Mouse (Mus musculus): ENCODE results near the gene Tbc1d10c.

The Tbc1d10c gene

GRCm38 (mm10) chr19:4190831-4191334 lies at the start of gene Tbc1d10c:
Tbc1d10c (minus strand) TSS chr19:4191284.
- DNase-seq = no peak

GRCm38 (mm10) chr19:4240247-4240668 lies 49.2 kb upstream of the Tbc1d10c start:
- DNase-seq = no peak

GRCm38 (mm10) chr19:4234548-4234947 lies 43.5 kb upstream of the Tbc1d10c start:
- no peak for DNase-seq

- DNase-seq = no peak
Observed at GRCm38 (mm10) chr19:4232651-4233050, 41.6 kb upstream of the Tbc1d10c start.

GRCm38 (mm10) chr19:4232186-4232572 lies 41.1 kb upstream of the Tbc1d10c start:
- no peak for DNase-seq

- peak; percentile 95 for DNase-seq
Observed at GRCm38 (mm10) chr19:4231253-4232185, 40.4 kb upstream of the Tbc1d10c start, which contains the start of gene Pold4. Pold4 (plus strand) TSS chr19:4231899.

- no peak for DNase-seq
Observed at GRCm38 (mm10) chr19:4230415-4230814, 39.3 kb upstream of the Tbc1d10c start.

- no peak for DNase-seq
Observed at GRCm38 (mm10) chr19:4229451-4230076, 38.5 kb upstream of the Tbc1d10c start.

GRCm38 (mm10) chr19:4228891-4229290 lies 37.8 kb upstream of the Tbc1d10c start:
- no peak for DNase-seq

- DNase-seq = peak; percentile 61
Observed at GRCm38 (mm10) chr19:4227894-4228678, 37.0 kb upstream of the Tbc1d10c start.

- no peak for DNase-seq
Observed at GRCm38 (mm10) chr19:4227446-4227845, 36.4 kb upstream of the Tbc1d10c start.

GRCm38 (mm10) chr19:4226779-4227178 lies 35.7 kb upstream of the Tbc1d10c start:
- no peak for DNase-seq

- DNase-seq = no peak
Observed at GRCm38 (mm10) chr19:4222165-4222564, 31.1 kb upstream of the Tbc1d10c start.

GRCm38 (mm10) chr19:4220957-4221743 lies 30.1 kb upstream of the Tbc1d10c start:
- DNase-seq = no peak

GRCm38 (mm10) chr19:4220416-4220815 lies 29.3 kb upstream of the Tbc1d10c start:
- no peak for DNase-seq

- DNase-seq = no peak
Observed at GRCm38 (mm10) chr19:4219943-4220342, 28.9 kb upstream of the Tbc1d10c start.

GRCm38 (mm10) chr19:4218784-4219183 lies 27.7 kb upstream of the Tbc1d10c start:
- DNase-seq = no peak

GRCm38 (mm10) chr19:4218293-4218692 lies 27.2 kb upstream of the Tbc1d10c start:
- DNase-seq = no peak

GRCm38 (mm10) chr19:4217855-4218254 lies 26.8 kb upstream of the Tbc1d10c start:
- no peak for DNase-seq

GRCm38 (mm10) chr19:4217140-4217539 lies 26.1 kb upstream of the Tbc1d10c start:
- no peak for DNase-seq

- no peak for DNase-seq
Observed at GRCm38 (mm10) chr19:4216041-4216685, 25.1 kb upstream of the Tbc1d10c start.

GRCm38 (mm10) chr19:4215451-4215840 lies 24.4 kb upstream of the Tbc1d10c start:
- DNase-seq = no peak
